Mouse (Mus musculus): Measurements from ENCODE around the gene Prr32.

Gene Prr32

GRCm38 (mm10) chrX:45090604-45091003, at the start of gene Prr32:
Prr32 (plus strand) TSS chrX:45090904.
- no peak for DNase-seq

All from thymus, adult 18-20 months (tissue).